Mouse (Mus musculus): ENCODE measurements at regions not wholly inside any gene's neighbourhood (a gene's known extent, or its start where the extent isn't known, plus 50 kb on each side); places are given as distances from the start of the nearest gene placed in this dataset.

DNA sequence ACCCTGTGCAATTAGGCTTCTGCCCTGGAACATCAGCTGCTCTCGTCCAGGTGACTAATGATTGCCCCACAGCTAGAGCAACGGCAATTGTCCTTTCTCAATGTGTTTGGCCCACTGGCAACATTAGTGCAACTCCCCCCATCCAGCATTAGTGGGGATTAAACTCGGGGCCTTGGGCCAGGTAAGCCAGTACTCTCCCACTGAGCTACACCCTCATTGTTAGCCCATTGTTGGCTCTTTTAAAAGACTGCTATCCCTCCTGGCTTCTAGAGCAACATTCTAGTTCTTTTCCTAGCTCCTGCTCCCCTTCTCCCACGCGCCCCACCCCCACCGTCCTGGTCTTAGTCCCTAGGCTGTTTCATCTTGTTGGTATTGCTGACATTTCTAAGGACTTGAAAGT lies 463.4 kb downstream of the Zfp704 start:
- no peak overlapping the region for H3K27ac ChIP-seq
- ATAC-seq (ENCODE audit: low FRiP score) (no peak), DNase-seq (ENCODE audit: low spot score) (no peak)
- H3K27me3 ChIP-seq (ENCODE audit: control insufficient read depth, insufficient read depth, low read length), result no peaks in the 10 kb centered on the region
- H3K4me3 ChIP-seq (replicated peaks; ENCODE audit: low read length), result no peak overlapping the region
- H3K9ac ChIP-seq, result no peak overlapping the region
- 71% methylated on average over 6 of the region's 6 CpGs for WGBS
- H3K9me3 ChIP-seq (ENCODE audit: control insufficient read depth, low read length), result no peaks in the 10 kb centered on the region
- H3K4me1 ChIP-seq (replicated peaks; ENCODE audit: control insufficient read depth, insufficient read depth, low read length), result no peaks in the 10 kb centered on the region
- H3K4me2 ChIP-seq (replicated peaks), result no peak overlapping the region
- no peaks in the 10 kb centered on the region for H3K36me3 ChIP-seq (replicated peaks; ENCODE audit: control insufficient read depth, insufficient read depth)

DNA sequence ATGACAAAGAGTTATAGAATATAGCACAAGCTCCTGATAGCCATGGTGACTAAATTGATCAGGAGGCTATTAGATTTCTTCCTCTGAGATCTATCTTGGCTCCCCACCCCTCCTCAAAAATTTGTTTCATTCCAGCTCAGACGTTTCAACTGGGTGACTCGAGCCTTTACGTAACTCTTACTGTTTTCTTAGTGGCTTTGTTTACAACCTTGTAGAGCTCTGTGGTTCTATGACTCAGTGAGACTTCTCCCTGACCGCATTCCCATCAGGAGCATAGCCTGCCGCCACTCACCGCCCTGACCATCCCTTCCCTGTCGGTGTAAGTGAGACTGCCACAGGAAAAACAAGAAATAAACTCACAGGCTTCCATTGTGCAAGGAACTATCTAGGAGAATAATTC lies 464.3 kb downstream of the Zfp704 start:
- Histone ChIP-seq H3K4me2 (replicated peaks) (no peak overlapping the region), H3K27me3 (ENCODE audit: control insufficient read depth, insufficient read depth, low read length) (no peaks in the 10 kb centered on the region), H3K27ac (no peak overlapping the region), H3K4me3 (replicated peaks; ENCODE audit: low read length) (no peak overlapping the region), H3K9ac (no peak overlapping the region), H3K36me3 (replicated peaks; ENCODE audit: control insufficient read depth, insufficient read depth) (no peaks in the 10 kb centered on the region), H3K9me3 (ENCODE audit: control insufficient read depth, low read length) (no peaks in the 10 kb centered on the region), H3K4me1 (replicated peaks; ENCODE audit: control insufficient read depth, insufficient read depth, low read length) (no peaks in the 10 kb centered on the region)
- WGBS, result 93% methylated on average over 7 of the region's 7 CpGs
- DNase-seq (ENCODE audit: low spot score) (no peak), ATAC-seq (ENCODE audit: low FRiP score) (no peak)

GRCm38 (mm10) chr3:9141836-9142235 lies 468.0 kb downstream of the Zfp704 start:
- Histone ChIP-seq H3K9me3 (ENCODE audit: control insufficient read depth, low read length) (no peaks in the 10 kb centered on the region), H3K9ac (no peak overlapping the region), H3K4me2 (replicated peaks) (no peak overlapping the region), H3K27me3 (ENCODE audit: control insufficient read depth, insufficient read depth, low read length) (no peaks in the 10 kb centered on the region), H3K27ac (no peak overlapping the region), H3K4me3 (replicated peaks; ENCODE audit: low read length) (no peak overlapping the region), H3K36me3 (replicated peaks; ENCODE audit: control insufficient read depth, insufficient read depth) (no peaks in the 10 kb centered on the region), H3K4me1 (replicated peaks; ENCODE audit: control insufficient read depth, insufficient read depth, low read length) (no peaks in the 10 kb centered on the region)
- no peak for ATAC-seq (ENCODE audit: low FRiP score)
- WGBS, result 81% methylated on average over 5 of the region's 5 CpGs
- DNase-seq (ENCODE audit: low spot score), result no peak

GRCm38 (mm10) chr3:9137131-9137874 lies 472.6 kb downstream of the Zfp704 start:
- Histone ChIP-seq H3K4me1 (replicated peaks; ENCODE audit: control insufficient read depth, insufficient read depth, low read length) (no peaks in the 10 kb centered on the region), H3K27me3 (ENCODE audit: control insufficient read depth, insufficient read depth, low read length) (no peaks in the 10 kb centered on the region), H3K9me3 (ENCODE audit: control insufficient read depth, low read length) (no peaks in the 10 kb centered on the region), H3K27ac (no peak overlapping the region), H3K4me2 (replicated peaks) (no peak overlapping the region), H3K9ac (no peak overlapping the region), H3K4me3 (replicated peaks; ENCODE audit: low read length) (no peak overlapping the region), H3K36me3 (replicated peaks; ENCODE audit: control insufficient read depth, insufficient read depth) (no peaks in the 10 kb centered on the region)
- whole genome bisulfite sequencing, result 80% methylated on average over 22 of the region's 22 CpGs
- DNase-seq (ENCODE audit: low spot score) (peak; percentile 36), ATAC-seq (ENCODE audit: low FRiP score) (peak; percentile 46; the same call in 1 of the 2 replicates)

- no peak overlapping the region for H3K4me2 ChIP-seq (replicated peaks)
- no peaks in the 10 kb centered on the region for H3K9me3 ChIP-seq (ENCODE audit: control insufficient read depth, low read length)
- WGBS, result 76% methylated on average over 12 of the region's 12 CpGs
- H3K36me3 ChIP-seq (replicated peaks; ENCODE audit: control insufficient read depth, insufficient read depth), result no peaks in the 10 kb centered on the region
- no peaks in the 10 kb centered on the region for H3K27me3 ChIP-seq (ENCODE audit: control insufficient read depth, insufficient read depth, low read length)
- DNase-seq (ENCODE audit: low spot score) (no peak), ATAC-seq (ENCODE audit: low FRiP score) (no peak)
- no peak overlapping the region for H3K9ac ChIP-seq
- H3K4me3 ChIP-seq (replicated peaks; ENCODE audit: low read length), result no peak overlapping the region
- H3K4me1 ChIP-seq (replicated peaks; ENCODE audit: control insufficient read depth, insufficient read depth, low read length), result no peaks in the 10 kb centered on the region
- H3K27ac ChIP-seq, result no peak overlapping the region
These were observed 475.9 kb downstream of the Zfp704 start for GRCm38 (mm10) chr3:9133991-9134390.

DNA sequence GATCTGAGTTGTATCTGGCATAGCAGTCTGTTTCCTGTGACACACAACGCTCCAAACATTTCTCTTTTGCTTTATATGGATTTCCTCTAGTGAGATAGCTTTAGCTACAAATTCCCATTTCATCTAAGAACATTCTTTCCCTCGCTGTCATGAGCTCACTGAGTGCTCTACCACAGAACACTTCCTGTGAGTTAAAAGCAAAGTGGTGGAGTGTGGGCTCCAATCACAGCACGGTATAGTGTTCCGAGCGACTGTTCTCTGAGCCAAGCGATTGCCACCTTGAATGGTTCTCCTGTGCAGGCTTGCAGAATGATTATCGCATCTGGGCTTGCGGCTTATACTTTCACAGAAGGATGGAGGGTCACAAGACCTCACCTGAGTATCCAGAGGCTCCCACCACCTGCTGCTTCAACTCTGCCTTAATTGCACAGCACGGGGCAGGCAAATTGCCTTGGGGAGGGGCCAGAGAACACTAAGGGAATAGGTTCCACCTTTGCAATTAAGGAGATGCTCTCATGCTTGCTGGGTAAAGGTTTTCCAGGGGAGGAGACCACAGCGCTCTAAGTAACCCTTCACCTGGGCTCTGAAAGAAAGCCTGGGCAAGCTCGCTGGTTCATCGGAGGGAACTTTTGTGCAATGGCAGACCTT lies 477.7 kb downstream of the Zfp704 start:
- no peak overlapping the region for H3K4me2 ChIP-seq (replicated peaks)
- no peak overlapping the region for H3K9ac ChIP-seq
- H3K27ac ChIP-seq, result no peak overlapping the region
- H3K27me3 ChIP-seq (ENCODE audit: control insufficient read depth, insufficient read depth, low read length), result no peaks in the 10 kb centered on the region
- no peaks in the 10 kb centered on the region for H3K9me3 ChIP-seq (ENCODE audit: control insufficient read depth, low read length)
- DNase-seq (ENCODE audit: low spot score) (no peak), ATAC-seq (ENCODE audit: low FRiP score) (no peak)
- 88% methylated on average over 12 of the region's 12 CpGs for WGBS
- no peak overlapping the region for H3K4me3 ChIP-seq (replicated peaks; ENCODE audit: low read length)
- no peaks in the 10 kb centered on the region for H3K36me3 ChIP-seq (replicated peaks; ENCODE audit: control insufficient read depth, insufficient read depth)
- H3K4me1 ChIP-seq (replicated peaks; ENCODE audit: control insufficient read depth, insufficient read depth, low read length), result no peaks in the 10 kb centered on the region

- H3K9ac ChIP-seq, result no peak overlapping the region
- ATAC-seq (ENCODE audit: low FRiP score), result no peak
- no peaks in the 10 kb centered on the region for H3K9me3 ChIP-seq (ENCODE audit: control insufficient read depth, low read length)
- no peaks in the 10 kb centered on the region for H3K36me3 ChIP-seq (replicated peaks; ENCODE audit: control insufficient read depth, insufficient read depth)
- no peak overlapping the region for H3K27ac ChIP-seq
- no peaks in the 10 kb centered on the region for H3K4me1 ChIP-seq (replicated peaks; ENCODE audit: control insufficient read depth, insufficient read depth, low read length)
- H3K4me3 ChIP-seq (replicated peaks; ENCODE audit: low read length), result no peak overlapping the region
- no peak for DNase-seq (ENCODE audit: low spot score)
- H3K27me3 ChIP-seq (ENCODE audit: control insufficient read depth, insufficient read depth, low read length), result no peaks in the 10 kb centered on the region
- WGBS, result 81% methylated on average over 4 of the region's 4 CpGs
- H3K4me2 ChIP-seq (replicated peaks), result no peak overlapping the region
These were observed 478.5 kb downstream of the Zfp704 start for GRCm38 (mm10) chr3:9131366-9131765.

DNA sequence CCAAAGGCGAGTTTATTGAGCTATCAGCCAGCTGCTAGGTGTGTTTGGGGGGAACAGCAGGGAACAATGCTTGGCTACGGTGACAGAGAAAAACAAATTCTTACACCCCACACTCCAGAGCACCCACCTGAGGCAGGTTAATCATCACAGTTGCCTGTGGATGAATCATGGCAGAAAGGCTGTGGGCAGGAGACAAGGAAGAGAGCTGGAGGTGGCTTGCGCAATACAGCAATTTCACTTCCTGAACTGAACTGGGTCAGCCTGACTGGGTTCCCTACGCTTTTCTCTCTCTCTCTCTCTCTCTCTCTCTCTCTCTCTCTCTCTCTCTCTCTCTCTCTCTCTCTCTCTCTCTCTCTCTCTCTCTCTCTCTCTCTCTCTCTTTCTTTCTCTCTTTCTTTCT lies 481.5 kb downstream of the Zfp704 start:
- WGBS, result 80% methylated on average over 4 of the region's 4 CpGs
- ATAC-seq (ENCODE audit: low FRiP score), result no peak
- no peak for DNase-seq (ENCODE audit: low spot score)

DNA sequence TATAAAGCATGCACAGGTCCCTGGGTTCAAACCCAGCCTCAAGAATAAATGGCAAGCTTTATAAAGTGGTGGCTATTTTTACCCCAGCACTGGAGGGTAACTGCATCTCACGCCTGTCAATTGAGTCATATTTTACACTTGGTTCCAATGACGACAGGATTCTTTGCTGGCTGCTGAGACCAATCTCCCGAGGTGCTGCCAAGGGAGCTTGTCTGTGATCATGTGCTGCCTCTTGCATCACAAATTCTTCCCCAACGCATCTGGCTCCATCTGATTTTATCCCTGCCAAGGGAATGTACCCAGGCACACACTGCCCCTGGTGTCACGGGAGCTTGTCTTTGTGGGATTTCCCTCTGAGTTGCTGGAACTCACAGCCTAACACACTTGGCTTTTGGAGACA lies 486.8 kb downstream of the Zfp704 start:
- H3K36me3 ChIP-seq (replicated peaks; ENCODE audit: control insufficient read depth, insufficient read depth), result no peaks in the 10 kb centered on the region
- H3K27ac ChIP-seq, result no peak overlapping the region
- H3K27me3 ChIP-seq (ENCODE audit: control insufficient read depth, insufficient read depth, low read length), result no peaks in the 10 kb centered on the region
- H3K4me3 ChIP-seq (replicated peaks; ENCODE audit: low read length), result no peak overlapping the region
- no peaks in the 10 kb centered on the region for H3K4me1 ChIP-seq (replicated peaks; ENCODE audit: control insufficient read depth, insufficient read depth, low read length)
- ATAC-seq (ENCODE audit: low FRiP score), result no peak
- 51% methylated on average over 5 of the region's 5 CpGs for WGBS
- H3K4me2 ChIP-seq (replicated peaks), result no peak overlapping the region
- no peak for DNase-seq (ENCODE audit: low spot score)
- H3K9me3 ChIP-seq (ENCODE audit: control insufficient read depth, low read length), result no peaks in the 10 kb centered on the region
- H3K9ac ChIP-seq, result no peak overlapping the region

More for the DNA sequence above, 481.5 kb downstream of the Zfp704 start:
- Histone ChIP-seq H3K36me3 (replicated peaks; ENCODE audit: control insufficient read depth, insufficient read depth) (no peaks in the 10 kb centered on the region), H3K4me3 (replicated peaks; ENCODE audit: low read length) (no peak overlapping the region), H3K27ac (no peak overlapping the region), H3K27me3 (ENCODE audit: control insufficient read depth, insufficient read depth, low read length) (no peaks in the 10 kb centered on the region), H3K9me3 (ENCODE audit: control insufficient read depth, low read length) (no peaks in the 10 kb centered on the region), H3K4me1 (replicated peaks; ENCODE audit: control insufficient read depth, insufficient read depth, low read length) (no peaks in the 10 kb centered on the region), H3K9ac (no peak overlapping the region), H3K4me2 (replicated peaks) (no peak overlapping the region)
